Mouse (Mus musculus): ENCODE results near the gene Olfr1111.
"Not testable (repeated sequence)": the region's sequence is repeated elsewhere in the genome, so short reads cannot be mapped to it uniquely, and the experiment has no call there.

Gene Olfr1111

GRCm38 (mm10) chr2:87152524-87152923, at the start of gene Olfr1111:
TSS of gene Olfr1111 (minus strand) at chr2:87152624.
- DNase-seq = no peak

GRCm38 (mm10) chr2:87187498-87187897, 35.1 kb upstream of the Olfr1111 start, which contains the start of gene Olfr1112:
TSS of gene Olfr1112 (plus strand) at chr2:87187798.
- no peak for DNase-seq

DNA sequence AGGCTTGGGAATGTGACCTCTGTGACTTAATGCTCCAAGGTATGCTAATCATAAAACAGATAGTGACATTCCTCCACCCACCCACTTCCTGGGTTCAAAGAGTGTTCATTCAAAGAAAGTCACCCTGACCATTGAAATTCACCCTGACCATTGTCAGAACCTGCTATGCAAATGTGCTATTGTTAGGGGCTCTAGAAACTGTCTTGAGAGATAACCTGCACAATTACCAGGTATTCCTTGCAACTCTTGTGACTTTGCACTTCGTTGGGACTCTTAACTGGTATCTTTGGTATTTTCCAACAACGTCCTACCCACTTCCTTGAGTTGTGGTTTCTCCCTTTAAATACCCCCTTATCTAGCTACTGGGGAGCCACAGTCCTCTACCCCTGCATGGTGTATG, 15.3 kb upstream of the Olfr1111 start:
- not testable (repeated sequence) for DNase-seq

- DNase-seq = no peak
Observed at GRCm38 (mm10) chr2:87140200-87140599, 12.2 kb downstream of the Olfr1111 start, which contains the start of gene Olfr1110. TSS of gene Olfr1110 (minus strand) at chr2:87140300.

DNA sequence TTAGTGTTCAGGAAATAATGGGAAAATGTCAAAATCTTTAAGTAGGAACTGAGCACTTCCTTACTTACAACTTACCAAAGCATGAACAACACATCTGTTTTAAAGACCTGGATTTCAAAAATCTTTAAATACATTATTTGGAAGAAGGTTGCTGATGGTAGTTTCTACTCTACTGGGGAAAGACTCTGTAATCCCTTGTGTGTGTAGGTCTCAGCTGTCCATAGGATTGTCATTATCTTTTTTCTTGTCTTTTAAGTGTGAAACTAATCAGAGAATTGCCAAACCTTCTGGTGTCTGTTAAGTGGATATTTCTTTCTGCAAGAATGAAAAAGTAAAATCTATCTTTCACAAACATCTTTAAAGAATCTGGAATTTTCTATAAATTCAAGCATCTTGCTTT, 38.0 kb downstream of the Olfr1111 start, which contains the start of gene Olfr259:
Olfr259 (minus strand) TSS at position 101 of the 400 bp plus-strand sequence.
- DNase-seq = no peak
